Mouse (Mus musculus): ENCODE results near the gene Fam53a. TPM values are rescaled to one million over a fixed set of nuclear protein-coding genes. Genes with fewer than 3 reads are reported as not detected.

The Fam53a gene
- polyA plus RNA-seq, 1 experiment from 2014 or later: 17.5 TPM

DNA sequence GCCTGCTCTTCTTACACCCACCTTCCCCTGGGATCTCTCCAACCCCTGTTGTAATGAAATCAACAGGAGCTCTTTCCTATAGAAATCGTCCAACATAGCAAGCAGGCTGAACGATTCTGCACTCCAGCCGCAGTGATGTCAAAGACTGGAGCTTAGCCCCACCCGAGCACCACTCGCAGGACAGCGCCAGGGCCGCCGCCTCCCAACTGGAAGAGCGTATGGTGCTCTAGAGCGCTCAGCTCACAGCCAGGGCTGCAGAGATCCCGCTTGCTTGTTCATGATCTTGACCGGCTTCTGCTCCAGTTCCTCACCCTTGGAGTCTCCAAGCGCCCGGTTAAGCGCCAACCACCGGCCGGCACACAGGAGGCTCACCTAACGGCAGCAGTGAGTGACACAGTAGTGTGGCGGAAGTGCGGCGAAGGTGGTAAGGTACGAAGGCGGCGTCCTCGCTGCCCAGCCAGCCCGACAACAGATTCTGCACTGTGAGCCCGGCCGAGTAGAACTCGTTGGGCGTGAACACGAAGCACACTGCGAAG lies 27.9 kb upstream of the Fam53a start:
- Histone ChIP-seq H3K4me1 (ENCODE audit: control insufficient read depth, low read depth, low read length) (peaks cover 51% of the 10 kb centered on the region), H3K9me3 (replicated peaks; ENCODE audit: control insufficient read depth, low read length) (no peaks in the 10 kb centered on the region), H3K9ac (ENCODE audit: low read depth, low read length) (peak overlapping the region; percentile 94), H3K4me2 (ENCODE audit: low read depth, low read length) (peak overlapping the region; percentile 95), H3K36me3 (ENCODE audit: control insufficient read depth, insufficient read depth) (peaks cover 34% of the 10 kb centered on the region), H3K27ac (ENCODE audit: low read length) (peak overlapping the region; percentile 98), H3K4me3 (ENCODE audit: low read depth, low read length) (peak overlapping the region; percentile 94), H3K27me3 (ENCODE audit: control insufficient read depth, insufficient read depth, low read depth, low read length) (no peaks in the 10 kb centered on the region)
- peak; percentile 30 for ATAC-seq (ENCODE audit: low read depth)
- WGBS (ENCODE audit: insufficient replicate concordance): under 1% methylated on average over 32 of the region's 32 CpGs

DNA sequence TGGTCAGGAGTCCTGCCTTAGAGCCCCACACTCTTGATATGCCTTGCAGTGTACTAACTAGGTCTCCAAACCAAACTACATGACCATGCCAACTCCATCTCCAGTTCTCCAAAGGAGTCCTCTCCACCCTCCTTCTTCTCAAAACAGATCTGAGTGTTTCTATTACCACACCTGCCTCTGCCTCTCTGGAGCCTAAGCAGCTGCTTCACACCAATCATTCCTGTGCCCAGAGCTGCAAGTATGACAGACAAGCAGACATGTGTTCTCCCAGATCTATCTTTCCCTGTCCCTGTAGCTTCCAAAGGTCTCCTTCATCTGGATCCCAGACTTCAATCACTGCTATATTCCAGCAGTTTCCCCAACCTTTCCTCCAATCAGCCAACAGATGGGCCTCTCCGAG lies 27.3 kb upstream of the Fam53a start:
- peaks cover 29% of the 10 kb centered on the region for H3K36me3 ChIP-seq (ENCODE audit: control insufficient read depth, insufficient read depth)
- H3K9me3 ChIP-seq (replicated peaks; ENCODE audit: control insufficient read depth, low read length): no peaks in the 10 kb centered on the region
- no peak for ATAC-seq (ENCODE audit: low read depth)
- peak overlapping the region; percentile 94 for H3K4me3 ChIP-seq (ENCODE audit: low read depth, low read length)
- H3K9ac ChIP-seq (ENCODE audit: low read depth, low read length): peak overlapping the region; percentile 94
- no peaks in the 10 kb centered on the region for H3K27me3 ChIP-seq (ENCODE audit: control insufficient read depth, insufficient read depth, low read depth, low read length)
- peak overlapping the region; percentile 98 for H3K27ac ChIP-seq (ENCODE audit: low read length)
- peak overlapping the region; percentile 95 for H3K4me2 ChIP-seq (ENCODE audit: low read depth, low read length)
- peaks cover 51% of the 10 kb centered on the region for H3K4me1 ChIP-seq (ENCODE audit: control insufficient read depth, low read depth, low read length)
- WGBS (ENCODE audit: insufficient replicate concordance): 8% methylated on average over 1 of the region's 1 CpGs

DNA sequence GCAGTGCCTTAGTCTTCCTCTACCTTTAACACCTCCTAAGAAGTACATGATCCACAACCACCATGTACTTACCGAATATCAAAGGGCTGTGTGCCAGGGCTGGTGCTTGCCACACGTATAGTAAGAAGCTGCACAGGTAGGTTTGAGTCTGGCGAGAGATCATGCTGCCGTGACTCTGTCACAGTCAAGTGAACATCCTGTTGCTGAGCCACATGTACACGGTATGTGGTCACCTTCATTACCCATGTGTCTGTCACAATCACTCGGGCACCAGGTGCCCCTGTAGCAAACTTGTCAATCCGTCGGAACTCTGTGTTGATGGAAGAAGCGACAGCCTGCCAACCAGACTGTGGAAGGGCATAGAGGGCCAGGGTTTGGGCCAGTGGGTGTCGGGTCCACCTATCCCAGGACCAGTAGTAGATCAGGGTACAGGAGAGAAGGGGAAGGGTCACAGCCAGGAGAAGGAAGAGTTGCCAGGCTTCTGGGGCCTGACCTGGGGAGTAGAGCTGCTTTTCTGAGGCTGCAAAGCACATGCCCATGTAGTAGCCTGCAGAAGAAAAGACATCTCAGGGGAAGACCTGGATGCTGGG lies 25.9 kb upstream of the Fam53a start:
- H3K27me3 ChIP-seq (ENCODE audit: control insufficient read depth, insufficient read depth, low read depth, low read length): no peaks in the 10 kb centered on the region
- no peak for ATAC-seq (ENCODE audit: low read depth)
- H3K9ac ChIP-seq (ENCODE audit: low read depth, low read length): no peak overlapping the region
- WGBS (ENCODE audit: insufficient replicate concordance): 82% methylated on average over 10 of the region's 10 CpGs
- H3K9me3 ChIP-seq (replicated peaks; ENCODE audit: control insufficient read depth, low read length): no peaks in the 10 kb centered on the region
- H3K36me3 ChIP-seq (ENCODE audit: control insufficient read depth, insufficient read depth): peaks cover 18% of the 10 kb centered on the region
- no peak overlapping the region for H3K4me3 ChIP-seq (ENCODE audit: low read depth, low read length)
- peaks cover 58% of the 10 kb centered on the region for H3K4me1 ChIP-seq (ENCODE audit: control insufficient read depth, low read depth, low read length)
- H3K4me2 ChIP-seq (ENCODE audit: low read depth, low read length): no peak overlapping the region
- H3K27ac ChIP-seq (ENCODE audit: low read length): no peak overlapping the region

DNA sequence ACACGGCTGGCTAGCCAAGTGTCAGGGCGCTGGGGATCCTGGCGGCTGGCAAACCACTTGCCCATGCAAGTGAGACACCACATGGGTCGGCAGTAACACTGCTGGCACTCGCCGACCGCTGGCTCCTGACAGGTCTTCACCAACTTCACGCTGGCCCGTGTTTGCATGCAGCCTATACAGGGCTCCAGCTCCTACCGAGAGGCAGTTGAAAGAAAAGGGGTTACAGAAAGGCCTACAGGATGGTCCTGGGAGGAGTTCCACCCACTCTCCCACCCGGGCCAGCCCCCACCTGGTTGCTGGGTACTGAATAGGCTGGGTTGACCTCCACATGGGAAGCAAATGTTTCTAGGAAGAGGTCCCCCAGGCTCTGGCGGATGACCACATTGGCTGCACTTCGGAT lies 25.0 kb upstream of the Fam53a start:
- Histone ChIP-seq H3K27me3 (ENCODE audit: control insufficient read depth, insufficient read depth, low read depth, low read length) (no peaks in the 10 kb centered on the region), H3K36me3 (ENCODE audit: control insufficient read depth, insufficient read depth) (peaks cover 22% of the 10 kb centered on the region), H3K27ac (ENCODE audit: low read length) (no peak overlapping the region), H3K4me2 (ENCODE audit: low read depth, low read length) (no peak overlapping the region), H3K4me1 (ENCODE audit: control insufficient read depth, low read depth, low read length) (peaks cover 59% of the 10 kb centered on the region), H3K9me3 (replicated peaks; ENCODE audit: control insufficient read depth, low read length) (no peaks in the 10 kb centered on the region), H3K9ac (ENCODE audit: low read depth, low read length) (no peak overlapping the region), H3K4me3 (ENCODE audit: low read depth, low read length) (no peak overlapping the region)
- ATAC-seq (ENCODE audit: low read depth): no peak
- 89% methylated on average over 13 of the region's 13 CpGs for WGBS (ENCODE audit: insufficient replicate concordance)

DNA sequence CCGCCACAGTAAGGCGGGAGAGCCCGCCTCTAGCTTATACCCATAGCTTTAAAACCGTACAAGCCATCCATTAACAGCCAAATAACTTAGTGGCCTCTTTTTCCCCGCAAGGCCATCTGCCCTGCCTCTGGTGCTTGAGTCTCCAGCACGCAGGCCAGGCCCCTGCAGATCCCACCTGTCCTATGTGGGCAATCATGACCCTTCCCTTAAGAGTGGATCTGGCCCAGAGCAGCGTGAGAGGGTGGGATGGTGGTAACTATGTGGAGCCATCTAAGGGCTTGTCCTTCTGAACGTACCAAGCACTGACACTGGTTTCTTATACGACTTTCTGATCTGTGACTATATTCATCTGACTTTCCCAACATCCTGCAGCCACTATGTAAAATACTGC lies 23.3 kb upstream of the Fam53a start:
- Histone ChIP-seq H3K27me3 (ENCODE audit: control insufficient read depth, insufficient read depth, low read depth, low read length) (no peaks in the 10 kb centered on the region), H3K9ac (ENCODE audit: low read depth, low read length) (peak overlapping the region; percentile 67), H3K36me3 (ENCODE audit: control insufficient read depth, insufficient read depth) (peaks cover 37% of the 10 kb centered on the region), H3K4me1 (ENCODE audit: control insufficient read depth, low read depth, low read length) (peaks cover 59% of the 10 kb centered on the region), H3K27ac (ENCODE audit: low read length) (peak overlapping the region; percentile 81), H3K4me2 (ENCODE audit: low read depth, low read length) (peak overlapping the region; percentile 78), H3K9me3 (replicated peaks; ENCODE audit: control insufficient read depth, low read length) (no peaks in the 10 kb centered on the region), H3K4me3 (ENCODE audit: low read depth, low read length) (peak overlapping the region; percentile 83)
- 6% methylated on average over 9 of the region's 9 CpGs for WGBS (ENCODE audit: insufficient replicate concordance)
- ATAC-seq (ENCODE audit: low read depth): no peak

DNA sequence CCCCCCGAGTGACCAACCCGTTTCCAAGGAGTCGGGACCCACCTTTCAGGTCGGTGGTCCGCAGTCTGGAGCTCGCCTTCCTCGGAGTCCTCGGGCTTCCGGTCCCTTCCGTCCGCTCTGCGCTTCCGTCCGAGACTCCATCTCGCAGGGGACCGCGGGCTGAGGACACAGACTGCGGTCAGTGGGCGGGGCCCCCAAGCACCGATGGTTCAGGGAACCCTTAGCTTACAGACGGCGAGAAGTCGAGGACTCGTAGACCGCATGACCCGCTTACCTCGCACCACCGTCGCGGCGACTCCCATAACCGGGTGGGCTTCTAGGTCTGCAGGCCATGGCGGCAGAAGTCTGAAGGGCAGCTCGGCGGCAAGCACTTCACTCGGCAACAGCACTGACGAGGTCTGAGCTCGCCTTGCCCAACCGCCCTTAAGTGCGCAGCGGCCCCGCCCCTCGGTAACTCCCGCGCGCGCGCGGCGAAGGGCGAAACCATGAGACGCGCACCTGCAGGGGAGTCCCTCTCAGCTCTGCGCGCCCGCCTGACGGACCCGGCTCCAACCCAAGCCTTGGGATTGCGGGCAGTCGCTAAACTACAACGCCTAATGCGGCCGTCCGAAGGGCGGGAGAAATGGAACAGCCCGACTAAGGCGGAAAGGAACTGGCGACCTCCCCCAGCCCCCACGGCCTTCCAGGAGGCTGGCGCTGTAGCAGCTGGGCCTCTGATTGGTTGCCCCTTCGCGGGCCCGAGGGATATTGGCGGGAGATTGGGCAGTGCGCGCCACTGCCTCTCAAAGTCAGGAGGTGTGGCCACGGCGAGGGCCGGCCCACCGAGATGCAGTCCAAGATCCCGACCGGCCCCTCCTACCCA lies 22.7 kb upstream of the Fam53a start, which contains the start of gene Slbp:
Gene Slbp (minus strand): TSS at position 654 of the 862 bp plus-strand sequence.
- Histone ChIP-seq H3K27ac (ENCODE audit: low read length) (peak within 1 kb of the TSS; percentile 86), H3K4me1 (ENCODE audit: control insufficient read depth, low read depth, low read length) (peaks cover 59% of the 10 kb centered on the region), H3K36me3 (ENCODE audit: control insufficient read depth, insufficient read depth) (peaks cover 43% of the 10 kb centered on the region), H3K9ac (ENCODE audit: low read depth, low read length) (peak within 1 kb of the TSS; percentile 85), H3K4me2 (ENCODE audit: low read depth, low read length) (peak within 1 kb of the TSS; percentile 78), H3K4me3 (ENCODE audit: low read depth, low read length) (peak within 1 kb of the TSS; percentile 83), H3K27me3 (ENCODE audit: control insufficient read depth, insufficient read depth, low read depth, low read length) (no peaks in the 10 kb centered on the region), H3K9me3 (replicated peaks; ENCODE audit: control insufficient read depth, low read length) (no peaks in the 10 kb centered on the region)
- ATAC-seq (ENCODE audit: low read depth): peak; percentile 91
- under 1% methylated on average over 82 of the region's 82 CpGs for WGBS (ENCODE audit: insufficient replicate concordance)

DNA sequence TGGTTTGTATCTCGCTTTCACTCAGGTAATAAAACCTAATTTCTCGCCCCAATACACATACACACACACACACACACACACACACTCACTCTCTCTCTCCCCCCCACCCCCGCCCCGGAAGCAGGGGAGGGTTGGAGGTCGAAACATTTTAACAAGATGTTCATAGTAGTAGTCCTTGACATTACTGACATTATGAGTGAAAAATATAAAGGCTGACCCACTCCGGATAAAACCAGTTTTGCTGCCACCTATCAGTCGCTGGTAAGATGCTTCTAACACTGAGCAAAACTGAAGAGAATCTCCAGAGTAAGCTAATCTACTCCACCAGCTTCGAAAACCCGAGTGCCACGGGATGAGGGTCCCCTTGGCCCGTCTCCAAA lies 22.1 kb upstream of the Fam53a start:
- peaks cover 53% of the 10 kb centered on the region for H3K4me1 ChIP-seq (ENCODE audit: control insufficient read depth, low read depth, low read length)
- no peaks in the 10 kb centered on the region for H3K9me3 ChIP-seq (replicated peaks; ENCODE audit: control insufficient read depth, low read length)
- no peaks in the 10 kb centered on the region for H3K27me3 ChIP-seq (ENCODE audit: control insufficient read depth, insufficient read depth, low read depth, low read length)
- H3K27ac ChIP-seq (ENCODE audit: low read length): peak overlapping the region; percentile 86
- H3K36me3 ChIP-seq (ENCODE audit: control insufficient read depth, insufficient read depth): peaks cover 50% of the 10 kb centered on the region
- 0% methylated on average over 11 of the region's 11 CpGs for WGBS (ENCODE audit: insufficient replicate concordance)
- peak overlapping the region; percentile 83 for H3K4me3 ChIP-seq (ENCODE audit: low read depth, low read length)
- no peak for ATAC-seq (ENCODE audit: low read depth)
- peak overlapping the region; percentile 78 for H3K4me2 ChIP-seq (ENCODE audit: low read depth, low read length)
- peak overlapping the region; percentile 85 for H3K9ac ChIP-seq (ENCODE audit: low read depth, low read length)

DNA sequence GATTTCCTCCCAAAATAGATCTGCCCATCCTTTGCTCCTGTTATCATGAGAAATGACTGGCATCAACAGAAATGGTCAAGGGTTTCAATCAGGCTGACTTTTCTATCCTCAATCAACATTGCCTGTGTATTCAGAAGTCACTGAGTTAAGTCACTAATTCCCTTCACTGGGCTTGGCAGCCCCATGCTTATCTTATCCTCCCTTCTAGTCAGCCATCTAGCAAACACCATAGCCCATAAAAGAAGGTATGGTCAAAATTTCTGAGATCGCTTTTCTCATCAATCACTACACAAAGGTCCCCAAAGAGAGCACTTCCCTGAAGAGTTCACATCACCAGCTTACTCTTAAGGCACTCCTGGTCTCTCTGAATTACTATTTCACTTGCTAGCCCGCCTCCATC lies 21.6 kb upstream of the Fam53a start:
- H3K27ac ChIP-seq (ENCODE audit: low read length): peak overlapping the region; percentile 86
- ATAC-seq (ENCODE audit: low read depth): no peak
- H3K9me3 ChIP-seq (replicated peaks; ENCODE audit: control insufficient read depth, low read length): no peaks in the 10 kb centered on the region
- H3K4me1 ChIP-seq (ENCODE audit: control insufficient read depth, low read depth, low read length): peaks cover 48% of the 10 kb centered on the region
- H3K4me3 ChIP-seq (ENCODE audit: low read depth, low read length): peak overlapping the region; percentile 83
- H3K9ac ChIP-seq (ENCODE audit: low read depth, low read length): peak overlapping the region; percentile 85
- H3K27me3 ChIP-seq (ENCODE audit: control insufficient read depth, insufficient read depth, low read depth, low read length): no peaks in the 10 kb centered on the region
- peak overlapping the region; percentile 78 for H3K4me2 ChIP-seq (ENCODE audit: low read depth, low read length)
- 10% methylated on average over 2 of the region's 2 CpGs for WGBS (ENCODE audit: insufficient replicate concordance)
- peaks cover 55% of the 10 kb centered on the region for H3K36me3 ChIP-seq (ENCODE audit: control insufficient read depth, insufficient read depth)

DNA sequence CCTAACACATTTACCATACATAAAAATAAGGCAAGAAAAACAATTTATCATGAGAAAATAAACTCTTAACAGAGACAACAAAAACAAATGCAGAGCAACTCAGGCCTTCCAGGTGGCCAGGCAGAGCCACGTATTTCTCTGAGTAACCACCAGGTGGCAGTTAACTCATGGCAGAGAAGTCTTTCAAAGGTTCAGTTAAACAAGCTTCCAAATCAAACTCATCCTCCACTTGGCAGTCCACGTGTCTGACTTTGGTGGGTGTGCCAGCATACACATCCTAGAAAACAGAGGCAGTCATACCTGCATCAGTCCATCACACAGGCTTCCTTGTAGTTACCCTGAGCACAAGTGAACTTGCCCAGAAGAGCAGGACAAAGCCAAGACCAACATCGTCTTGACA lies 11.2 kb upstream of the Fam53a start:
- Histone ChIP-seq H3K9ac (ENCODE audit: low read depth, low read length) (no peak overlapping the region), H3K27ac (ENCODE audit: low read length) (no peak overlapping the region), H3K36me3 (ENCODE audit: control insufficient read depth, insufficient read depth) (peaks cover 67% of the 10 kb centered on the region), H3K9me3 (replicated peaks; ENCODE audit: control insufficient read depth, low read length) (no peaks in the 10 kb centered on the region), H3K4me1 (ENCODE audit: control insufficient read depth, low read depth, low read length) (no peaks in the 10 kb centered on the region; the same call in 1 of the 2 replicates), H3K4me2 (ENCODE audit: low read depth, low read length) (no peak overlapping the region), H3K27me3 (ENCODE audit: control insufficient read depth, insufficient read depth, low read depth, low read length) (no peaks in the 10 kb centered on the region), H3K4me3 (ENCODE audit: low read depth, low read length) (no peak overlapping the region)
- no peak for ATAC-seq (ENCODE audit: low read depth)
- 34% methylated on average over 3 of the region's 3 CpGs for WGBS (ENCODE audit: insufficient replicate concordance)
